Mouse (Mus musculus): ENCODE data around the gene Dennd1a. TPM values are rescaled to one million over a fixed set of nuclear protein-coding genes. Genes with fewer than 3 reads are reported as not detected.

Dennd1a gene
- polyA plus RNA-seq, 1 experiment from 2014 or later: 3.8 TPM

- TF ChIP-seq CTCF (IDR thresholded peaks at IDR 0.05; ENCODE audit: low read depth) (no peak), EP300 (IDR thresholded peaks at IDR 0.05; ENCODE audit: low read depth) (no peak)
- ATAC-seq: no peak
- H3K9me3 ChIP-seq (ENCODE audit: low read length): no peaks in the 10 kb centered on the region
- no peak overlapping the region for H3K27ac ChIP-seq (ENCODE audit: low read depth)
- WGBS (ENCODE audit: insufficient replicate concordance): 75% methylated on average over 5 of the region's 5 CpGs
- no peaks in the 10 kb centered on the region for H3K27me3 ChIP-seq (ENCODE audit: insufficient read depth, low read length)
- DNase-seq: no peak
- 0 out of 2 replicates have a peak, but pooled peaks cover 3% of the 10 kb centered on the region for H3K4me1 ChIP-seq (ENCODE audit: insufficient read depth)
- H3K4me2 ChIP-seq (ENCODE audit: low read depth, low read length): no peak overlapping the region
- H3K9ac ChIP-seq (replicated peaks): no peak overlapping the region
- no peaks in the 10 kb centered on the region for H3K36me3 ChIP-seq (replicated peaks; ENCODE audit: insufficient read depth, low read length)
- no peak overlapping the region for H3K4me3 ChIP-seq (ENCODE audit: low read depth, low read length)
Observed at GRCm38 (mm10) chr2:38111655-38112351, 175.4 kb downstream of the Dennd1a start.

GRCm38 (mm10) chr2:38108586-38108985 lies 178.6 kb downstream of the Dennd1a start:
- H3K27me3 ChIP-seq (ENCODE audit: insufficient read depth, low read length): no peaks in the 10 kb centered on the region
- DNase-seq (no peak), ATAC-seq (no peak)
- no peak overlapping the region for H3K4me2 ChIP-seq (ENCODE audit: low read depth, low read length)
- no peaks in the 10 kb centered on the region for H3K36me3 ChIP-seq (replicated peaks; ENCODE audit: insufficient read depth, low read length)
- H3K27ac ChIP-seq (ENCODE audit: low read depth): no peak overlapping the region
- H3K4me3 ChIP-seq (ENCODE audit: low read depth, low read length): no peak overlapping the region
- 0 out of 2 replicates have a peak, but pooled peaks cover 3% of the 10 kb centered on the region for H3K4me1 ChIP-seq (ENCODE audit: insufficient read depth)
- no peaks in the 10 kb centered on the region for H3K9me3 ChIP-seq (ENCODE audit: low read length)
- 65% methylated on average over 2 of the region's 2 CpGs for WGBS (ENCODE audit: insufficient replicate concordance)
- H3K9ac ChIP-seq (replicated peaks): no peak overlapping the region
- TF ChIP-seq CTCF (IDR thresholded peaks at IDR 0.05; ENCODE audit: low read depth): no peak
- TF ChIP-seq EP300 (IDR thresholded peaks at IDR 0.05; ENCODE audit: low read depth): no peak

- WGBS (ENCODE audit: insufficient replicate concordance): 94% methylated on average over 1 of the region's 1 CpGs
- Histone ChIP-seq H3K4me3 (ENCODE audit: low read depth, low read length) (no peak overlapping the region), H3K9me3 (ENCODE audit: low read length) (no peaks in the 10 kb centered on the region), H3K27ac (ENCODE audit: low read depth) (no peak overlapping the region), H3K4me1 (ENCODE audit: insufficient read depth) (peaks cover 10% of the 10 kb centered on the region; the same call in 1 of the 2 replicates), H3K4me2 (ENCODE audit: low read depth, low read length) (no peak overlapping the region), H3K27me3 (ENCODE audit: insufficient read depth, low read length) (no peaks in the 10 kb centered on the region), H3K36me3 (replicated peaks; ENCODE audit: insufficient read depth, low read length) (no peaks in the 10 kb centered on the region), H3K9ac (replicated peaks) (no peak overlapping the region)
- ATAC-seq (no peak), DNase-seq (no peak)
- TF ChIP-seq CTCF (IDR thresholded peaks at IDR 0.05; ENCODE audit: low read depth): no peak
- TF ChIP-seq EP300 (IDR thresholded peaks at IDR 0.05; ENCODE audit: low read depth): no peak
Observed at GRCm38 (mm10) chr2:38102674-38103073, 184.5 kb downstream of the Dennd1a start.

GRCm38 (mm10) chr2:38100289-38100688 lies 186.9 kb downstream of the Dennd1a start:
- no peak for TF ChIP-seq EP300 (IDR thresholded peaks at IDR 0.05; ENCODE audit: low read depth)
- no peak for TF ChIP-seq CTCF (IDR thresholded peaks at IDR 0.05; ENCODE audit: low read depth)
- H3K4me3 ChIP-seq (ENCODE audit: low read depth, low read length): no peak overlapping the region
- peaks cover 10% of the 10 kb centered on the region; the same call in 1 of the 2 replicates for H3K4me1 ChIP-seq (ENCODE audit: insufficient read depth)
- no peaks in the 10 kb centered on the region for H3K36me3 ChIP-seq (replicated peaks; ENCODE audit: insufficient read depth, low read length)
- H3K27ac ChIP-seq (ENCODE audit: low read depth): no peak overlapping the region
- DNase-seq (no peak), ATAC-seq (no peak)
- no peak overlapping the region for H3K4me2 ChIP-seq (ENCODE audit: low read depth, low read length)
- WGBS (ENCODE audit: insufficient replicate concordance): 82% methylated on average over 7 of the region's 7 CpGs
- H3K9ac ChIP-seq (replicated peaks): no peak overlapping the region
- no peaks in the 10 kb centered on the region for H3K27me3 ChIP-seq (ENCODE audit: insufficient read depth, low read length)
- H3K9me3 ChIP-seq (ENCODE audit: low read length): no peaks in the 10 kb centered on the region

- peak; percentile 71 for ATAC-seq
- no peak overlapping the region for H3K9ac ChIP-seq (replicated peaks)
Observed at GRCm38 (mm10) chr2:38099120-38099773, 187.9 kb downstream of the Dennd1a start.

GRCm38 (mm10) chr2:38097469-38097868 lies 189.7 kb downstream of the Dennd1a start:
- Histone ChIP-seq H3K36me3 (replicated peaks; ENCODE audit: insufficient read depth, low read length) (no peaks in the 10 kb centered on the region), H3K9me3 (ENCODE audit: low read length) (no peaks in the 10 kb centered on the region), H3K4me2 (ENCODE audit: low read depth, low read length) (no peak overlapping the region), H3K9ac (replicated peaks) (no peak overlapping the region), H3K27me3 (ENCODE audit: insufficient read depth, low read length) (no peaks in the 10 kb centered on the region), H3K4me1 (ENCODE audit: insufficient read depth) (peaks cover 10% of the 10 kb centered on the region; the same call in 1 of the 2 replicates), H3K4me3 (ENCODE audit: low read depth, low read length) (no peak overlapping the region), H3K27ac (ENCODE audit: low read depth) (no peak overlapping the region)
- 82% methylated on average over 3 of the region's 3 CpGs for WGBS (ENCODE audit: insufficient replicate concordance)
- ATAC-seq: no peak
- DNase-seq: no peak
- TF ChIP-seq CTCF (IDR thresholded peaks at IDR 0.05; ENCODE audit: low read depth): no peak
- TF ChIP-seq EP300 (IDR thresholded peaks at IDR 0.05; ENCODE audit: low read depth): no peak

More at GRCm38 (mm10) chr2:38099120-38099773, 187.9 kb downstream of the Dennd1a start:
- Histone ChIP-seq H3K27me3 (ENCODE audit: insufficient read depth, low read length) (no peaks in the 10 kb centered on the region), H3K36me3 (replicated peaks; ENCODE audit: insufficient read depth, low read length) (no peaks in the 10 kb centered on the region), H3K4me1 (ENCODE audit: insufficient read depth) (peaks cover 10% of the 10 kb centered on the region; the same call in 1 of the 2 replicates), H3K9me3 (ENCODE audit: low read length) (no peaks in the 10 kb centered on the region), H3K27ac (ENCODE audit: low read depth) (no peak overlapping the region), H3K4me3 (ENCODE audit: low read depth, low read length) (no peak overlapping the region), H3K4me2 (ENCODE audit: low read depth, low read length) (no peak overlapping the region)
- DNase-seq: peak; percentile 72
- no peak for TF ChIP-seq CTCF (IDR thresholded peaks at IDR 0.05; ENCODE audit: low read depth)
- TF ChIP-seq EP300 (IDR thresholded peaks at IDR 0.05; ENCODE audit: low read depth): no peak
- 82% methylated on average over 4 of the region's 4 CpGs for WGBS (ENCODE audit: insufficient replicate concordance)

Data from liver, postnatal 0 days (tissue).